Mouse (Mus musculus) lung, postnatal 0 days (tissue): ENCODE data around the gene Arhgap15. TPM values are rescaled to one million over a fixed set of nuclear protein-coding genes. Genes with fewer than 3 reads are reported as not detected.
A peak's percentile ranks its signal among the peaks of the same experiment; 100 is the strongest.

Experiments
- ATAC-seq: fragments of 200-750 bp; cut with Nextera tagmentation; 2 replicates; pipeline ENCODE4 v1.8.0; 2017; ENCODE audit warnings: moderate library complexity
- DNase-seq: peaks from one replicate; pipeline ENCODE4 v3.0.0-alpha.2; 2016; ENCODE audit warnings: low spot score
- H3K27ac ChIP-seq: fragments of 300-500 bp; sonication (generic); 2 replicates; pipeline ENCODE4 v1.5.1; 2014; ENCODE audit warnings: antibody characterized with exemption, mild to moderate bottlenecking, low read length, mixed read lengths
- H3K27me3 ChIP-seq: fragments of 300-500 bp; sonication (generic); replicated peaks from 2 replicates; pipeline ENCODE4 v1.6.1; 2014; ENCODE audit warnings: low read length, mixed read lengths; ENCODE audit not compliant: insufficient read depth
- H3K36me3 ChIP-seq: fragments of 300-500 bp; sonication (generic); 2 replicates; pipeline ENCODE4 v1.6.1; 2014; ENCODE audit warnings: low read length, mixed read lengths; ENCODE audit not compliant: insufficient read depth
- H3K4me1 ChIP-seq: fragments of 300-500 bp; sonication (generic); 2 replicates; pipeline ENCODE4 v1.6.1; 2014; ENCODE audit warnings: antibody characterized with exemption, low read depth, low read length, mixed read lengths; ENCODE audit not compliant: insufficient read depth
- H3K4me2 ChIP-seq: fragments of 300-500 bp; sonication (generic); replicated peaks from 2 replicates; pipeline ENCODE4 v1.6.1; 2014; ENCODE audit warnings: low read depth, mild to moderate bottlenecking, low read length, moderate library complexity, mixed read lengths
- H3K4me3 ChIP-seq: fragments of 300-500 bp; sonication (generic); 2 replicates; pipeline ENCODE4 v1.5.1; 2014; ENCODE audit warnings: low read depth, low read length
- H3K9ac ChIP-seq: fragments of 300-500 bp; sonication (generic); replicated peaks from 2 replicates; pipeline ENCODE4 v1.6.1; 2014; ENCODE audit warnings: low read depth, mild to moderate bottlenecking
- H3K9me3 ChIP-seq: fragments of 300-500 bp; sonication (generic); 2 replicates; pipeline ENCODE4 v1.6.1; 2016; ENCODE audit warnings: low read length, mixed read lengths
- CTCF ChIP-seq: IDR thresholded peaks from 2 replicates; pipeline ENCODE4 v1.5.1; 2016; ENCODE audit warnings: antibody characterized with exemption, mild to moderate bottlenecking
- EP300 ChIP-seq: IDR thresholded peaks from 2 replicates; pipeline ENCODE4 v1.6.1; 2016; ENCODE audit warnings: antibody characterized with exemption, mild to moderate bottlenecking, control low read depth
- WGBS: fragments of 180-500 bp; shearing (Covaris S2); extraction: QIAGEN DNeasy Blood & Tissue Kit; methylation state at CpG from one replicate; pipeline ENCODE4 v1.1.7; 2014; 5-methylcytosine and 5-hydroxymethylcytosine counted together
- polyA plus RNA-seq: library from polyadenylated mRNA; unstranded; fragments of >200 nt; fragmentation: Nextera tagmentation; extraction: Ambion mirVana; gene quantifications from 2 replicates; pipeline ENCODE4 v1.2.1, GENCODE M21; 2015

Arhgap15 gene
- polyA plus RNA-seq, 1 experiment from 2014 or later = 1.5 TPM

DNA sequence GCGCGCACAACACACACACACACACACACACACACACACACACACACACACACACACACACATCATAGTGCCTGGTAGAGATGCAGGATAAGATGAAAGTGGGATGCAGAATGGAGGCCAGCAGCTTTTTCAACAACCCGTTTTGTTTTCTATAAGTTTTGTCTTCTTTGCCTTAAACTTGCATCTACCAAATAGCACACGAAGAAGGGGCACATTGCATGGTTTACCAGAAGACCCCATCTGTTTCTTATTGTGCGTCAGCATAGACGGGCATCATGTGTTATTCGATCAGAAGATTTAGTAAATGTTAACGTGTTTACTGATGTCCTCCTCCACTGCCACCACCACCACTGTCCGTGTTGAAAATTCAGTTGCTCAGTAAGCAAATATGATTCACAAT is 311.7 kb downstream of the Arhgap15 start:
- H3K9ac ChIP-seq = no peak overlapping the region
- TF ChIP-seq CTCF (no peak), EP300 (no peak)
- no peak overlapping the region for H3K4me2 ChIP-seq
- H3K27me3 ChIP-seq = no peaks in the 10 kb centered on the region
- ATAC-seq = no peak
- no peak for DNase-seq
- WGBS = 88% methylated on average over 9 of the region's 9 CpGs
- no peak overlapping the region for H3K4me3 ChIP-seq
- H3K36me3 ChIP-seq = no peaks in the 10 kb centered on the region
- H3K9me3 ChIP-seq = no peaks in the 10 kb centered on the region
- no peaks in the 10 kb centered on the region for H3K4me1 ChIP-seq
- H3K27ac ChIP-seq = no peak overlapping the region

GRCm38 (mm10) chr2:44060716-44061115 is 312.1 kb downstream of the Arhgap15 start:
- H3K9me3 ChIP-seq = no peaks in the 10 kb centered on the region
- no peak for ATAC-seq
- H3K27ac ChIP-seq = no peak overlapping the region
- no peaks in the 10 kb centered on the region for H3K27me3 ChIP-seq
- peak; percentile 20 for DNase-seq
- no peaks in the 10 kb centered on the region for H3K4me1 ChIP-seq
- 68% methylated on average over 8 of the region's 8 CpGs for WGBS
- H3K4me3 ChIP-seq = no peak overlapping the region
- H3K4me2 ChIP-seq = no peak overlapping the region
- no peak overlapping the region for H3K9ac ChIP-seq
- TF ChIP-seq CTCF (peak; percentile 52), EP300 (no peak)
- H3K36me3 ChIP-seq = no peaks in the 10 kb centered on the region

DNA sequence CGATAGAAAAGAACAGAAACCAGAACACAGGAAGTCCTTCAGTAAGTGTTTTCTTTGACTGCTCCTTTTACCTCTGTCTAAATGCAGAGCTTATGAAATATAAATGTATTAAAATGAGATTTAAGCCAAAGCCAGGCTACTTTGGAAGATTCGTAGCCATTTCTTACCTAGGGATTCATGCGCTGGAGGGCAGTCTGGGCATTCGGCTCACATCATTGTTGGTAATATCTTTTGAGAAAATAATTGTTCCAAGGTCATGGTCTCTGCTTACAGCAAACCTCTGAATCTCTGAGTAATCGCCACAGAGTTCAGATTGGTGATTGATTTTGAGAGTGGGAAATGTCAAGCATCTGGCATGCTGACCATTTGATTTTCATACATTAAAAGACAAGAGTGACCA is 316.4 kb downstream of the Arhgap15 start:
- no peak for TF ChIP-seq EP300
- no peak for TF ChIP-seq CTCF
- H3K4me1 ChIP-seq = no peaks in the 10 kb centered on the region
- H3K27me3 ChIP-seq = no peaks in the 10 kb centered on the region
- H3K4me2 ChIP-seq = no peak overlapping the region
- no peak overlapping the region for H3K27ac ChIP-seq
- no peak overlapping the region for H3K9ac ChIP-seq
- WGBS = 79% methylated on average over 5 of the region's 5 CpGs
- H3K9me3 ChIP-seq = no peaks in the 10 kb centered on the region
- H3K4me3 ChIP-seq = no peak overlapping the region
- DNase-seq (no peak), ATAC-seq (no peak)
- H3K36me3 ChIP-seq = no peaks in the 10 kb centered on the region

DNA sequence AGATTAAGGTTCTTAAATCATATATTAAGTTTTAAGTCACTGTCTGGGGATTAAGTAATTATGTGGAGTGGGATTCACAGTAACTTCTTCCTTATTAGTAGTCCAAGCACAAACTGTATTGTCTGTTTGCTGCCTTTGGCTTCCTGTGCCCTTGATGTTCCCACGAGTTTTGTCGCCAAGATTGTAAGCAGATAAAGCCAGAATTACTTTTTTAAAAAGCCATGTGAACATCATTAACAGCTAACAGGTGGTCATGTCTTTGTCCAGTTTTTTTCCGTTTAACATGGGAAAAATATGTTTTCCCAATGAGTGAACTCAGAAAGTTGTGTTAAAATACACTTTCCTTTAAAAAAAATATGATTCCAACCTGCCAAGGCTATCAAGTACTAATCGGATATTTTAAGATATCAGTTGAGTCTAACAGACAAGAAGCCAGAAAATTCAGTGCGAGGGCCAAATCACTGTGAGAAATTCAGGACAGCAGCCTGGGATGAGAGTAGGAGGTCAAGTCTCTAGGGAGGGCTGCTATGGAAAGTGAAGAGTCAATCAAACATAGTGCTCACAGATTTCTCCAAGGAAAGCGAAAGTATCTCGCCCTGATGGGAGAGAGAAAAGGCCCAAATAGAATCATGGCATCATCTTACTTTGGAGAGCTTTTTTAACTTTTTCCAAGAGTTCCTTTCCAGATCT is 319.7 kb downstream of the Arhgap15 start:
- Histone ChIP-seq H3K27me3 (no peaks in the 10 kb centered on the region), H3K9me3 (no peaks in the 10 kb centered on the region), H3K27ac (no peak overlapping the region), H3K4me3 (no peak overlapping the region), H3K4me1 (no peaks in the 10 kb centered on the region), H3K9ac (no peak overlapping the region), H3K4me2 (no peak overlapping the region), H3K36me3 (no peaks in the 10 kb centered on the region)
- 77% methylated on average over 7 of the region's 7 CpGs for WGBS
- DNase-seq (no peak), ATAC-seq (no peak)
- TF ChIP-seq CTCF (no peak), EP300 (no peak)

DNA sequence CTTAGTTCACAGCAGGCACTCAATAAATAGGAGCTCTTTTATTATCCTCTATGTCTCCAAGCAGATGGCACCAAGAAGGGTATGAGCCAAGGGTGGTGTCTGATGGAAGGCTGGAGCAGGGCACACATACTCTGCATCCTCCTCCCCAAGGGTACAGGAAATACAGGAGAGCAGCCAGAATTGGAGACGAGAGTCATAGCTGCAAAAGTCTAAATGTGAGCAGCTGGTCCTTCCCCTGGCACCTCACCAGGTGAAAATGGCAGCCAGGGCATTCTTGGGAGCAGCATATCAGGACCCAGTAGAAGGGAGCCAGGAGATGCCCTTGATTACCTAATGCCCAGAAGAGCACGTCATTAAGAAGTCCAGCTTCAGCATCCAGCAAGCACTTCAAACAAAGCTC is 320.3 kb downstream of the Arhgap15 start:
- no peak for TF ChIP-seq CTCF
- TF ChIP-seq EP300 = no peak
- Histone ChIP-seq H3K27me3 (no peaks in the 10 kb centered on the region), H3K27ac (no peak overlapping the region), H3K4me3 (no peak overlapping the region), H3K4me1 (no peaks in the 10 kb centered on the region), H3K36me3 (no peaks in the 10 kb centered on the region), H3K9ac (no peak overlapping the region), H3K9me3 (no peaks in the 10 kb centered on the region), H3K4me2 (no peak overlapping the region)
- ATAC-seq = no peak
- 83% methylated on average over 2 of the region's 2 CpGs for WGBS
- no peak for DNase-seq

- Histone ChIP-seq H3K36me3 (no peaks in the 10 kb centered on the region), H3K9ac (no peak overlapping the region), H3K27ac (no peak overlapping the region), H3K4me3 (no peak overlapping the region), H3K4me2 (no peak overlapping the region), H3K9me3 (no peaks in the 10 kb centered on the region), H3K27me3 (no peaks in the 10 kb centered on the region), H3K4me1 (no peaks in the 10 kb centered on the region)
- TF ChIP-seq EP300 = no peak
- no peak for TF ChIP-seq CTCF
- ATAC-seq = no peak
- DNase-seq = no peak
Measured at GRCm38 (mm10) chr2:44076570-44076969, 327.9 kb downstream of the Arhgap15 start.

GRCm38 (mm10) chr2:44080530-44080929 is 331.9 kb downstream of the Arhgap15 start:
- H3K9me3 ChIP-seq = no peaks in the 10 kb centered on the region
- H3K27me3 ChIP-seq = no peaks in the 10 kb centered on the region
- no peaks in the 10 kb centered on the region for H3K36me3 ChIP-seq
- no peak for ATAC-seq
- H3K27ac ChIP-seq = no peak overlapping the region
- no peak overlapping the region for H3K9ac ChIP-seq
- WGBS = 84% methylated on average over 6 of the region's 6 CpGs
- H3K4me1 ChIP-seq = no peaks in the 10 kb centered on the region
- no peak for DNase-seq
- no peak for TF ChIP-seq CTCF
- no peak overlapping the region for H3K4me2 ChIP-seq
- no peak overlapping the region for H3K4me3 ChIP-seq
